Mouse (Mus musculus) heart, adult 2 months (tissue): Measurements from ENCODE around the gene Elane.

ENCODE experiments used
- CTCF ChIP-seq: fragments of 200-600 bp; IDR thresholded peaks from 2 replicates; pipeline ENCODE4 v1.8.1; 2022; ENCODE audit warnings: antibody characterized with exemption, mild to moderate bottlenecking, moderate library complexity
- POLR2A ChIP-seq: fragments of 200-500 bp; IDR thresholded peaks from 2 replicates; pipeline ENCODE4 v1.6.1; 2011; ENCODE audit warnings: mild to moderate bottlenecking, low read depth, low read length, control low read depth; ENCODE audit not compliant: insufficient read depth

DNA sequence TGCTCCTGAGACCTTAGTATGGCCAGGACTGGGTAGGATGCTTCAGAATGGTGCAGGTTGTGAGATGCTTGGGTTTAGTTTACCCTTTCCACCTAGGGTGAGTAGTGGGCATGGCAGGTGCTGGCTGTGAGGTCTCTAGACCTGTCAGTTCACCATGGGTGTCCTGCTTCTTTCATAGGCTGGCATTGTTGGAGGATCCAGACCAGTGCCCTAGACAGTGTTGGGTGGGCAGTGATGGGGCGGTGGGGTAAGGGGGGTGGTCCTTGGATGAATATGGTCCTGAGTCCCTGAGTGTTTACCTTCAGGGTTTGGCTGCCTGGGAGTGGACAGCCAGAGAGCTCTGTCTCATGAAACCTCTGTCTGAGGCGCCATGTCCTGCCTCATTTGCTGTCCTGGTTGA, 28.2 kb upstream of the Elane start:
- TF ChIP-seq CTCF (no peak), POLR2A (no peak)
